Mouse (Mus musculus) MEL (cell line): ENCODE data around the gene Cfap58. TPM values are rescaled to one million over a fixed set of nuclear protein-coding genes. Genes with fewer than 3 reads are reported as not detected.

ENCODE experiments used
- DNase-seq: peaks from one replicate; pipeline ENCODE4 v3.0.0; 2011; ENCODE audit warnings: low read depth, low spot score
- H3K27ac ChIP-seq: 2 replicates; pipeline ENCODE4 v1.5.1; 2012; ENCODE audit warnings: low read depth, mild to moderate bottlenecking, control low read depth, low read length, moderate library complexity; ENCODE audit not compliant: control insufficient read depth
- H3K27me3 ChIP-seq, 2 experiments: fragments of 150-350 bp in 1 of 2; sonication (generic) in 1 of 2; 2 replicates each; pipeline ENCODE4 v1.6.1; 2012; ENCODE audit warnings: low read length in 2 of 2, mild to moderate bottlenecking in 2 of 2, improper control_type of control experiment in 1 of 2, moderate library complexity in 1 of 2; ENCODE audit not compliant: insufficient read depth in 2 of 2, control insufficient read depth in 1 of 2
- H3K36me3 ChIP-seq, 2 experiments: 2 replicates each; pipeline ENCODE4 v1.6.1; 2012 to 2014; ENCODE audit warnings: low read length in 2 of 2, improper control_type of control experiment in 1 of 2, inconsistent platforms in 1 of 2, mild to moderate bottlenecking in 1 of 2; ENCODE audit not compliant: insufficient read depth in 2 of 2, control insufficient read depth in 1 of 2
- H3K4me1 ChIP-seq, 2 experiments: fragments of 150-350 bp in 1 of 2; sonication (generic) in 1 of 2; 2 replicates each; pipeline ENCODE4 v1.6.1; 2012; ENCODE audit warnings: low read length in 2 of 2, improper control_type of control experiment in 1 of 2, mild to moderate bottlenecking in 1 of 2; ENCODE audit not compliant: insufficient read depth in 2 of 2, control insufficient read depth in 1 of 2
- H3K4me3 ChIP-seq, 2 experiments: fragments of 150-350 bp in 1 of 2; sonication (generic) in 1 of 2; 2 replicates each; pipeline ENCODE4 v1.5.1; 2012; ENCODE audit warnings: low read depth in 2 of 2, low read length in 2 of 2, mild to moderate bottlenecking in 2 of 2, moderate library complexity in 2 of 2, control low read depth in 1 of 2, improper control_type of control experiment in 1 of 2; ENCODE audit not compliant: control insufficient read depth in 1 of 2, insufficient read depth in 1 of 2
- H3K79me2 ChIP-seq: 2 replicates; pipeline ENCODE4 v1.6.1; 2012; ENCODE audit warnings: mild to moderate bottlenecking, low read length, moderate library complexity; ENCODE audit not compliant: control insufficient read depth, poor library complexity, insufficient read depth
- H3K9ac ChIP-seq: 2 replicates; pipeline ENCODE4 v1.6.1; 2012; ENCODE audit warnings: low read depth, mild to moderate bottlenecking, control low read depth, low read length, moderate library complexity; ENCODE audit not compliant: control insufficient read depth, poor library complexity, severe bottlenecking
- H3K9me3 ChIP-seq: fragments of 150-350 bp; sonication (generic); replicated peaks from 2 replicates; pipeline ENCODE4 v1.6.1; 2012; ENCODE audit warnings: mild to moderate bottlenecking, low read length, improper control_type of control experiment, moderate library complexity; ENCODE audit not compliant: insufficient read depth
- CHD1 ChIP-seq: IDR thresholded peaks from 2 replicates; pipeline ENCODE4 v1.6.1; 2012; ENCODE audit warnings: low read depth, mild to moderate bottlenecking, inconsistent platforms, low read length, improper control_type of control experiment
- CHD2 ChIP-seq: IDR thresholded peaks from 2 replicates; pipeline ENCODE4 v1.6.1; 2011; ENCODE audit warnings: low read length, improper control_type of control experiment
- CTCF ChIP-seq, 3 experiments: IDR thresholded peaks in 2 of 3; conservative IDR thresholded peaks in 1 of 3; 2 replicates each; pipeline ENCODE4 v1.5.1; 2011 to 2012; ENCODE audit warnings: low read length in 3 of 3, low read depth in 2 of 3, mild to moderate bottlenecking in 2 of 3, improper control_type of control experiment in 1 of 3, inconsistent platforms in 1 of 3, mixed read lengths in 1 of 3, moderate library complexity in 1 of 3; ENCODE audit not compliant: control insufficient read depth in 1 of 3, insufficient read depth in 1 of 3, poor library complexity in 1 of 3, severe bottlenecking in 1 of 3
- E2F4 ChIP-seq: IDR thresholded peaks from 2 replicates; pipeline ENCODE4 v1.6.1; 2011; ENCODE audit warnings: low read depth, low read length, improper control_type of control experiment, borderline replicate concordance
- EP300 ChIP-seq, 2 experiments: IDR thresholded peaks; 2 replicates each; pipeline ENCODE4 v1.6.1; 2011; ENCODE audit warnings: improper control_type of control experiment in 2 of 2, low read length in 2 of 2, low read depth in 1 of 2, mild to moderate bottlenecking in 1 of 2
- ETS1 ChIP-seq: IDR thresholded peaks from 2 replicates; pipeline ENCODE4 v1.6.1; 2012; ENCODE audit warnings: low read depth, mild to moderate bottlenecking, inconsistent platforms, low read length, improper control_type of control experiment, moderate library complexity
- GABPA ChIP-seq: IDR thresholded peaks from 2 replicates; pipeline ENCODE4 v1.6.1; 2012; ENCODE audit warnings: low read depth, mild to moderate bottlenecking, inconsistent platforms, low read length, improper control_type of control experiment, moderate library complexity
- GATA1 ChIP-seq: IDR thresholded peaks from 2 replicates; pipeline ENCODE4 v1.6.1; 2011; ENCODE audit warnings: low read depth, low read length, improper control_type of control experiment
- KAT2A ChIP-seq: conservative IDR thresholded peaks from 2 replicates; pipeline ENCODE4 v1.6.1; 2012; ENCODE audit warnings: low read depth, low read length, improper control_type of control experiment, inconsistent platforms
- MAFK ChIP-seq: IDR thresholded peaks from 2 replicates; pipeline ENCODE4 v1.6.1; 2011; ENCODE audit warnings: low read depth, mild to moderate bottlenecking, low read length, improper control_type of control experiment, borderline replicate concordance
- MAX ChIP-seq: IDR thresholded peaks from 2 replicates; pipeline ENCODE4 v1.6.1; 2011; ENCODE audit warnings: low read length, improper control_type of control experiment
- MAZ ChIP-seq: IDR thresholded peaks from 2 replicates; pipeline ENCODE4 v1.6.1; 2012; ENCODE audit warnings: low read depth, mild to moderate bottlenecking, inconsistent platforms, low read length, improper control_type of control experiment
- MEF2A ChIP-seq: IDR thresholded peaks from 2 replicates; pipeline ENCODE4 v1.6.1; 2014; ENCODE audit warnings: low read depth, mild to moderate bottlenecking, inconsistent platforms, low read length, improper control_type of control experiment; ENCODE audit not compliant: poor library complexity, insufficient replicate concordance, severe bottlenecking; ENCODE audit errors: extremely low read depth
- MYB ChIP-seq: IDR thresholded peaks from 2 replicates; pipeline ENCODE4 v1.6.1; 2011; ENCODE audit warnings: mild to moderate bottlenecking, low read depth, low read length, improper control_type of control experiment
- MYC ChIP-seq: IDR thresholded peaks from 2 replicates; pipeline ENCODE4 v1.6.1; 2011; ENCODE audit warnings: low read depth, mild to moderate bottlenecking, low read length, improper control_type of control experiment, moderate library complexity
- NELFE ChIP-seq: IDR thresholded peaks from 2 replicates; pipeline ENCODE4 v1.6.1; 2011; ENCODE audit warnings: low read depth, low read length, improper control_type of control experiment
- POLR2AphosphoS2 ChIP-seq: IDR thresholded peaks from 2 replicates; pipeline ENCODE4 v1.6.1; 2011; ENCODE audit warnings: low read length, improper control_type of control experiment
- POLR2AphosphoS5 ChIP-seq: IDR thresholded peaks from 2 replicates; pipeline ENCODE4 v1.6.1; 2012; ENCODE audit warnings: low read depth, borderline replicate concordance, mild to moderate bottlenecking, inconsistent platforms, low read length, moderate library complexity, mixed read lengths
- RAD21 ChIP-seq: IDR thresholded peaks from 2 replicates; pipeline ENCODE4 v1.6.1; 2011; ENCODE audit warnings: mild to moderate bottlenecking, low read depth, low read length, improper control_type of control experiment
- SIN3A ChIP-seq: IDR thresholded peaks from 2 replicates; pipeline ENCODE4 v1.6.1; 2012; ENCODE audit warnings: low read length, improper control_type of control experiment, inconsistent platforms
- SMC3 ChIP-seq: IDR thresholded peaks from 2 replicates; pipeline ENCODE4 v1.6.1; 2011; ENCODE audit warnings: low read depth, low read length, improper control_type of control experiment
- TAL1 ChIP-seq: IDR thresholded peaks from 2 replicates; pipeline ENCODE4 v1.6.1; 2012; ENCODE audit warnings: mild to moderate bottlenecking, inconsistent platforms, low read length, moderate library complexity, mixed read lengths
- TBP ChIP-seq: IDR thresholded peaks from 2 replicates; pipeline ENCODE4 v1.8.0; 2011; ENCODE audit warnings: low read depth, low read length, improper control_type of control experiment
- UBTF ChIP-seq: IDR thresholded peaks from 2 replicates; pipeline ENCODE4 v1.6.1; 2012; ENCODE audit warnings: low read depth, mild to moderate bottlenecking, inconsistent platforms, low read length, improper control_type of control experiment, moderate library complexity, borderline replicate concordance; ENCODE audit not compliant: insufficient read depth
- USF1 ChIP-seq: IDR thresholded peaks from 2 replicates; pipeline ENCODE4 v1.6.1; 2014; ENCODE audit warnings: low read depth, mild to moderate bottlenecking, inconsistent platforms, low read length, improper control_type of control experiment, moderate library complexity
- ZMIZ1 ChIP-seq: IDR thresholded peaks from 2 replicates; pipeline ENCODE4 v1.6.1; 2012; ENCODE audit warnings: low read depth, mild to moderate bottlenecking, inconsistent platforms, low read length, improper control_type of control experiment, moderate library complexity
- ZNF384 ChIP-seq: IDR thresholded peaks from 2 replicates; pipeline ENCODE4 v1.6.1; 2012; ENCODE audit warnings: low read depth, mild to moderate bottlenecking, inconsistent platforms, low read length, improper control_type of control experiment
- polyA plus RNA-seq, 2 experiments: library from polyadenylated mRNA; stranded (reverse) in 1 of 2; unstranded in 1 of 2; fragments of >175 nt in 1 of 2; fragments of >200 nt in 1 of 2; gene quantifications; 2 replicates each; pipeline versions ENCODE4 v1.2.1 to v1.2.4; 2012; ENCODE audit warnings: low replicate concordance in 2 of 2, low read depth in 1 of 2; ENCODE audit not compliant: insufficient read length in 2 of 2, insufficient read depth in 1 of 2, missing spikeins in 1 of 2
- total RNA-seq: library from RNA; depleted of rRNA; stranded (reverse); fragments of 300-350 nt; gene quantifications from 2 replicates; pipeline ENCODE4 v1.2.3, GENCODE M21; 2012

Gene Cfap58
- total and polyA plus RNA-seq, 3 experiments = not detected

DNA sequence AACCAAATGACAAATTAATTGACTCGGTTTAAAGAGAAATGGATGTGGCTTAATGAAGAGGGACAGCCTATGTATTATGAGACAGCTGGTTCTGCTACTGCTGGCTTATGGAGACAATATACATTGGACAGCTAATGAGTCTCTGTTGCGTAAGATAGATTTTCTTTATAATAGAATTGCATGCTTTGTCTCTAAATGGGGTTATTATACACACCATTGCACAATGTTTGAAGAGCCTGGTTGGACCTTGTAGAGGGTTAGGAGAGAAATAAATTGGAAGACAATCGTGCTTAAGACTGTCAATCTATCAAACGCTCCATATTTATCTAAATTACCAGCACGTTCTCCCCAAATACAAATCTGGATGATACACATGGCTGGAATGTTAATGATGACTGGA is 85.3 kb downstream of the Cfap58 start:
- TF ChIP-seq NELFE = no peak
- TF ChIP-seq CHD1 = no peak
- TF ChIP-seq ZMIZ1 = no peak
- no peak for TF ChIP-seq CTCF (IDR thresholded peaks at IDR 0.05 in 2 of 3, conservative IDR thresholded peaks at IDR 0.05 in 1 of 3; ENCODE audit: control insufficient read depth in 1 of 3, insufficient read depth in 1 of 3, low read depth in 2 of 3, low read length in 3 of 3, poor library complexity in 1 of 3, severe bottlenecking in 1 of 3)
- TF ChIP-seq MEF2A = no peak
- TF ChIP-seq TAL1 = no peak
- no peak for TF ChIP-seq MYB
- TF ChIP-seq RAD21 = no peak
- no peak for TF ChIP-seq SIN3A
- TF ChIP-seq ETS1 = no peak
- no peak for TF ChIP-seq EP300 (IDR thresholded peaks at IDR 0.05; ENCODE audit: low read depth in 1 of 2, low read length in 2 of 2)
- TF ChIP-seq SMC3 = no peak
- no peak for TF ChIP-seq MAX
- TF ChIP-seq UBTF = no peak
- TF ChIP-seq GATA1 = no peak
- TF ChIP-seq POLR2AphosphoS5 = no peak
- TF ChIP-seq TBP = no peak
- no peak for TF ChIP-seq ZNF384
- TF ChIP-seq, all 39 proteins: peak for 0
- H3K4me3 ChIP-seq = no peak overlapping the region
- no peak overlapping the region for H3K27ac ChIP-seq
- DNase-seq = no peak
- no peak overlapping the region for H3K9ac ChIP-seq
- H3K36me3 ChIP-seq = no peaks in the 10 kb centered on the region
- no peaks in the 10 kb centered on the region for H3K4me1 ChIP-seq
- H3K27me3 ChIP-seq = no peaks in the 10 kb centered on the region
- H3K79me2 ChIP-seq = no peaks in the 10 kb centered on the region
- H3K9me3 ChIP-seq = no peaks in the 10 kb centered on the region

DNA sequence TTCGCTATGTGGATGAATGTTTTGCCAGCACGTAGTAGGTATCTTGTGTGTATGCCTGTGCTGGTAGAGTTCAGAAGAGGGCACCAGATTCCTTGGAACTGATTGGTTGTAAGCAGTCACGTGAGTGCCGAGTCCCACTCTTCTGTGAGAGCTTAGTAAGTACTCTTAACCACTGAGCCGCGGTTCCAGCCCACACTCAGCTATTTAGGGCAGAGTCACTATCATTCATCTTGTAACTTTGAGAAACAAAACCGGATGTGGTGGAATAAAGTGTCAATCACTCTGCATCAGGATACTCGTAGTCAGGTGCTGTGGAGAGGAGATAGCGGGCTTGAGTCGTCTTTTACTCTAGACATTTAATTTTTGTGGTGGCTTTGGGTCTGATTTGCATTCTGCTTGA is 86.3 kb downstream of the Cfap58 start:
- Histone ChIP-seq H3K4me3 (no peak overlapping the region), H3K79me2 (no peaks in the 10 kb centered on the region), H3K27ac (no peak overlapping the region), H3K27me3 (no peaks in the 10 kb centered on the region), H3K9me3 (no peaks in the 10 kb centered on the region), H3K36me3 (no peaks in the 10 kb centered on the region), H3K9ac (no peak overlapping the region), H3K4me1 (no peaks in the 10 kb centered on the region)
- TF ChIP-seq UBTF (no peak), GABPA (no peak), MAFK (no peak), USF1 (no peak), CHD2 (no peak), MYC (no peak), POLR2AphosphoS2 (no peak), E2F4 (no peak), KAT2A (no peak), POLR2AphosphoS5 (no peak), MAZ (no peak)
- peak; percentile 6 for DNase-seq
